Mouse (Mus musculus) yolk sac, embryonic 10.5 days (tissue): ENCODE results near the gene Naaladl2.

Experiments used
- DNase-seq: peaks from one replicate; pipeline ENCODE4 v3.0.0-alpha.2; 2017; ENCODE audit warnings: low spot score

Gene Naaladl2

DNA sequence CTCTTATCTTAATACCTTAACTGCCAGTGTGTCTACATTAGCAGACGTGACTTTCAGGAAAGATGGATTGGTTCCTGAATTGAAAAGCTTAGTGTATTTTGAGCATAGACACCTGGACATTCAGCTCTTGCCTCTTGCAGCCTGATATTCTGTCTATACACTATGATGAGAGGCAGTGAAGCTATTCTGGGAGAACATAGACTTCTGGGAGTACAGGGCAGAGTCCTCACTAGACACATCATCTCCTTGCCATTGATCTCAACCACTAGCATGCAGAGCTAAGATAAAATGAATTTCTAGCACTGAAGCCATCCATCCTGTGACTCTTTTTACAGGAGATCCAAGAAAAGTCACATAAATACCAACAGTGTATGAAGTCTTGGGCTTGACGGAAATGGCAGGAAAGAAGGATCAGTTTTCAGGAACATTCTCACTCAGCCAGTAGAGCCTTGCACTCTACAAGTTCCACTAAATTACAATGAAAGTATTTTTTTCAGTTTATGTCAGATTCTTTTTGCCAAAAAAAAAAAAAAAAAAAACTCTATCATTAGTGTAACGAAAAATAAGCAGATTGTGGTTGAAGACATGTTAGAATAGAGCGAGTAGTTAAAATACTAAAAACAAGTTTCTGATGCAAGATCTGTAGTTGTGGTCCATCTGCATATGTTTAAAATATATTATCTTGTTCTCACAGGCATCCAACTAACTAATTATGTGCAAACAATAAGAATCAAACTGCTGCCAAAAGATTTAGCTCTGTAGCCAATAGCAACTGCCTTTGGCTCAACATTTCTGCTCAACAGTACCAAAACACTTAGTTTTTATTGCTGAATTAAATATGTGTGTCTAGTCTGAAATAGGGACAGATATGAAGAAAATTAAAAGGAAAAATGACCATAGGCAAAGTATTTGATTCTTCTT lies 1171.1 kb downstream of the Naaladl2 start:
- no peak for DNase-seq

DNA sequence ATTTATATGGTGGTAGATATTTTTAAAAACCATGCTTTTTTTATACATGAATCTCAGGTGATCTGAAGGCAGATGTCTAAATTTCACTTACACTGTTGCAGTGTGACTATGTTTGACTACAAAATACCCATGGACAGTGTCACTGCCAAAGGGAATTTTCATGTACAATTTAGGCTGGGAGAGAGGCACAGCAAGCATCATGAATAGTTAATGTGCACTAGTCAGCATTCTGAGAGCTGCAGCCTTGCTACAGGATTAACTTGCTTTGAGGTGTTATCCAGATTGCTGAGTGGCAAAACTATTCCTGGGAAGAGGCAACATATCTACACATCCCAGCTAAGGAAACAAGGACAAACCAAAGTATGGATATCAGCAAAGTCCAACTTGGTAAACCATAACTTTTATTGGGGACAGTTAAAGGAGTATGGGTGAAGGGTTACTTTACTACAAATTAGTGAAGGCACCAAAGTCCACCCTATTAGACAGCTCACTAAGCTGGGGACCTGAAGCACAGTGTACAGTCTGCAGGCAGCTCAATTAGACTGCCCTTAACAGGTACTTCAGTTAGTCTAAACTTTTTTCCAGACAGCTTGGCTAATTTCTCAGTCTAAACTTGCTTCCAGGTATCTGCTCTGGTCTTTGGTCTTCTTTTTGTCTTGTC lies 1181.0 kb downstream of the Naaladl2 start:
- no peak for DNase-seq

- DNase-seq = no peak
Observed at GRCm38 (mm10) chr3:23946182-23946581, 1197.9 kb downstream of the Naaladl2 start.

DNA sequence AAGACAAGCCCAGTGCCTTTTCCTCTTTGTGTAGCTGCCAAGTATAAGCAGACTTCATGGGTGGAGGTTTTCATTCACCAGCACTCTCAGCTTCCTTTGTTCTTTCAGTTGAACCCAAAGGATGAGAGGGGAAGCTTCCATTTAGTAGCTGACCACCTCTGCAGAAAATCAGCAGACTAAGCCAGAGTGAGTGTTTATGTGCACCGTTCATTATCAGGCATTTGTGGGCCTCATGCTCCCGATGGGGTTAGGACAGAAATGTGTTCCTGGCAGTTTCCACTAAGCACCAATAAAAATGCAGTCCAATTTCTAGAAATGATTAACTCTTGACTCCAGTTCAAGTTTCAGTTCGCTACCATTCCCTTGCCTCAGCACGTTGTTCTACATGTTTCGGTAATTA lies 1206.8 kb downstream of the Naaladl2 start:
- DNase-seq = no peak

DNA sequence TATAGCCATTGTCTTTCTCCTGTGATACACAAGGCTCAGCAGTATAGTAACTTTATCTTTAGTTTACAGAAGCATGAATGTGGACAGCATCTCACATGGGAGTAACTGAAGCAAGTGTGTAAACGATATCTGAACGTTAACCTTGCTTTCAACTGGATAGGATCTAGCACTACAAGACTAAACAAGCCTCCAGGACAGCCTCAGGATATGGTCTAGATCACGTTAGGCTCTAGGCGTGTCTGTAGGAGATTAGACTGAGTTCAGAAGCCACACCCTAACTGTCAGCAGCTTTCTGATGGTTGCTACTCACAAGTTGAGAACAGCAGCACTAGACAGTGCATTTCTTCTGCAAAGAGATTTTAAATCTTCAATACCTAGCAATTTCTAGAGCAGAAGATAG lies 1216.0 kb downstream of the Naaladl2 start:
- DNase-seq = no peak

DNA sequence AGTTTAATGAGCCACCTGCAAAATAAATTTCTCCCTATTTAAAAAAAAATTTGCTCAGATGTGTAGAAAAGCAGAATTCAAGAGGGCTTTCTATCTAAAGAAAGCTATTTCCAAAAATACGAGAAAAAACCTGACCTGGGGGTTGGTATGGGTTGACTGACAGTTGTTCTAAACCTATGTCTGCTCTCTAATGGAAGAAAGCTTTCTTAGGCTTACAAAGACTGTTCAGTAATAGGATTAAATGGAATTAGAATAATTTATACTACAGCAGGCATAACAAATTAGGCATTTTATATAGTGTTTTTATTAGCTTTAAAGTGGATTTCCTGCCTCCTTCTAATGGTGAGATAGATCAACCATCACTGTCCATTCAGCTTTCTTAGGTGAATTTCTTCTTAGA lies 1236.4 kb downstream of the Naaladl2 start:
- no peak for DNase-seq

GRCm38 (mm10) chr3:23865688-23866087 lies 1278.4 kb downstream of the Naaladl2 start:
- no peak for DNase-seq

- no peak for DNase-seq
Observed at GRCm38 (mm10) chr3:23857275-23857674, 1286.8 kb downstream of the Naaladl2 start.

DNA sequence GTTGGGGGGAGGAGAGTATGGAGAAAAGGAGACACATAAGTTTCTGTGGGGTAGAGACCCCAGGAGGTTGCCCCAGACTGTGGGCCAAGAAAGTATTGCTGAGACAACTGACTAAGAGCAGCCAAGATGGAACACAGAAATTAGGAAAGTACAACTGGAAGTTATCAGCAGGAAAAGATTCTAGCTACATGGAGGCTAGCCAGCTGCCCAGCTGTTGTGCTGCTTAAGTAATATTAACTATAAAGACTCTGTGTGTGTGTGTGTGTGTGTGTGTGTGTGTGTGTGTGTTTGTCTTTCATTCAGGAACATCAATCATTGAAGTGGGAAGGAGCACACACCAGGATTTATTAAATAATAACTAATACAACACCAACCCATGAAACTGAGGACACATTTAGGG lies 1326.5 kb downstream of the Naaladl2 start:
- DNase-seq = no peak

GRCm38 (mm10) chr3:23758746-23759145 lies 1385.3 kb downstream of the Naaladl2 start:
- DNase-seq = no peak
